Mouse (Mus musculus) spleen, postnatal 36 days (tissue): ENCODE data around the gene Cntnap1.

Source experiments
- DNase-seq, 2 experiments: peaks; one replicate each; pipeline ENCODE4 v3.0.0; 2022; ENCODE audit warnings: low spot score in 2 of 2, mixed read lengths in 1 of 2

Gene Cntnap1

DNA sequence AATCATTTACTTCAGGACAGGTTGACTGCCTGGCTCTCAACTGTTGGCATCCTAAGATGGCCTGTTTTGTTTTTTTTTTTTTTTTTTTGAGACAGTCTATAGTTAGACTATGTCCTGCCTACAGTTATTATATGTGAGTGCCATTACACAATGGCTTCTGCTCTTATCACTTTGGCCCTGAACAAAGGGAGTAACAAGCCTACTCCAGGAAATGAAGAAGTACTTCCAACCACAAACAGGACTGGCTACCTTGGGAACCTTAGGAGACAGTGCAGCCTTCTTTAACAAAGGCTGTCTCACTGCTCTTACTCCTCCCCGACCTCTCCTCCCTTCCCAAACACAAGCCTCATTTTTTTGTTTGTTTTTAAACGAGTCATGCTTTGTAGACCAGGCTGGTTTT lies 50.5 kb downstream of the Cntnap1 start:
- DNase-seq, result no peak

DNA sequence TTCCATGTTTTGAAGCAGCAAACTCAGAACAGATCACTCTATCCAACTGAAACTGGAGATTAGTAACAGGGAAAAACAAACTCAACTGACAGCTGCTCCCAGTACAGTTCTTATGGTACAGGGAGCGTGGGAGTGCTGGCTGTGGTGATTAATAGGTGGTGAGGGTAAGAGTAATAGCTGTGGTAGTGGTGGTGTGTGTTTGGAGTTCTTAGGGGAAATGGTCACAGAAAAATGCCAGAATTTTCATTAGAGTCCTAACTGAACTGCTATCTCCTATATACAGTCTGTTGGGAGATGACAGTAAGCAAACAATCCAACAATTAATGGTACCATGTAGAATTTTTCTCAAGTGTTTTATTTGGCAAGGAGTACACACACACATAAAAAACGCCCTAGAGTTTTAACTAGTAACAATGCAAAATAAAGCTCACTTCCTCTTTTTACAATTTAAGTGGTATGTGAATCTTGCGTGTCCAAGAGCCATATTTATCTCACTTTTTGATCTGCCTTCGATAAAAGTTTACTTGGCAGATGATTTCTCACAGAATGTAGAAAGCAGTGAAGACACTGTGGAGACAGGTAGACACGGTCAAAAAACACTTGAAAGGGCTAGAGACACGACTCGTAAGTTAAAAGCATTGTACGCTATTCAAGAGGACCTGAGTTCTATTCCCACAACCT lies 51.1 kb downstream of the Cntnap1 start:
- DNase-seq, result no peak

DNA sequence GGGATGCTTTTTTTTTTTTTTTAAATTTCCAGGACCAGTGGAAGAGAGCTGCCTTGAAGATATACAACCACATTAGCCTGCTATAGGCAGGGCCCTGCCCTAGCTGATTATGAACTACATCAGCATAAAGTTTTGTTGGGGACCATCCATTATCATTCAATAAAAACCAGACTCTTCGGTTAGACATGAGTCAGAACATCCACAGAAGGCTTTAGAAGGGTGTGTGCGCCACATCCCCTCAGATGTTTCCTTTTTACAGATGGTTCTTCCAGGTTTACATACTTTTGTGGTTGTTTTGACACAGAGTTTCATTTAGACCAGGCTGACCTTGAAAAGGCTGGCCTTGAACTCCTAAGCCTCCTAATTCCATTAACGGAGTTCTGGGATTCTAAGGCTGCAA lies 54.0 kb downstream of the Cntnap1 start:
- no peak for DNase-seq

DNA sequence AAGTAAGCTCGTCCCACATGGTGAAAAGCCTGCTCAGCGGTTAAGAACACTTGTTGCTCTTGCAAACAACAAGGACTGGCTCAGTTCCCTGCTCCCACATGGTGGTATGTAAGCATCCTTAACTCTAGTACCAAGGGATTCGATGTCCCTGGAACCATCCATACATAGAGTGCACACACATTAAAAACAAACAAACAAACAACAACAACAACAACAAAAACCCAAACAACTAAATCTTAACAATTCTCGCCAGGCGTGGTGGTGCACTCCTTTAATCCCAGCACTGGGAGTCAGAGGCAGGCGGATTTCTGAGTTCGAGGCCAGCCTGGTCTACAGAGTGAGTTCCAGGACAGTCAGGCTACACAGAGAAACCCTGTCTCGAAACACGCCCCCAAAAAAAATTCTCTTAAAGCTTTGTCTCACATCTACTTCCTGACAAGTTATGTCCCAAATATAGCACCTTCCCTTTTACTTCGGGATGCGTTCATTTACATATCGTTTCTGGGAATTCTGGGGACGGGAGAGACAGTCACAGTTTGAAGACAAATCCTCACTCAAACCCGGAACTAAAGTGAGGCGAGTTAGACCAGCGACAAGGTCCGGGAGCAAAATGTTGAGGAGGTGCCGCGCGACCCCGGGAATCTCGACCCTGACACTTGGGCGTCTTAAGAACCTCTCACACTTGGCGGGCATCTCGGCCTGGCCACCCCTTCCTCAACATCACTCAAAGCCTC lies 55.2 kb downstream of the Cntnap1 start:
- peak in 1 of 2 experiments; percentile 31 for DNase-seq

DNA sequence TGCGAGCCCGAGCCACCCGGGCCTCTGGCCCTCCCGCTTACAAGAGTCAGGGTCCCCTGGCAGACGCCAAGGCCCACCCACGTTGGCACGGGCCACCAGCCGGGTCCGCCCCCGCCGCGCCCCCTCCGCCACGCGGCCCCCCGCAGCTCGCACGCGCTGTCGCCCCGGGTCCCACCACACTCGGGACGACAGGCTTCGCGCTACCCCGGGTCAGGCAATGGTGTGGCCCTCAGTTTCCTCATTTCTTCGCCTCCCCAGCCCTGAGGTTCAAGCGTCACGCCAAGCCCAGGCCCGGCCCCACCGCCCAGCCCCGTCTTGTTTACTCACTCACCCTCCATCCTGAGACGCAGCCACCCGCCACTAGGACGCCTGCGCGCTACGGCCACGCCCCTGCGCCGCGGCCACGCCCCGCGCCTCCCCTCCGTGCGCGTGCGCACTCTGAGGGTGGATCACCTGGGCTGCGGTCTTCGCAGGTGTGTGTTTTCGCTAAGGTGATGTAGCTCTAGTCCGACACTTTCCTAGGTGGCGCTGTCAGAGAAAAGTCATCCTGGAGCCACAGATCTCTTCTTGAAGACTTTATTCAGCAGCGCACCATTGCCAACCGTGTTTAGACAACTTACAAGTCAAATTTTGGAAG lies 55.9 kb downstream of the Cntnap1 start, which contains the start of gene Ezh1:
TSS of gene Ezh1 (minus strand) at position 399 of the 637 bp plus-strand sequence.
- DNase-seq, result peak; percentile 91 to 94

DNA sequence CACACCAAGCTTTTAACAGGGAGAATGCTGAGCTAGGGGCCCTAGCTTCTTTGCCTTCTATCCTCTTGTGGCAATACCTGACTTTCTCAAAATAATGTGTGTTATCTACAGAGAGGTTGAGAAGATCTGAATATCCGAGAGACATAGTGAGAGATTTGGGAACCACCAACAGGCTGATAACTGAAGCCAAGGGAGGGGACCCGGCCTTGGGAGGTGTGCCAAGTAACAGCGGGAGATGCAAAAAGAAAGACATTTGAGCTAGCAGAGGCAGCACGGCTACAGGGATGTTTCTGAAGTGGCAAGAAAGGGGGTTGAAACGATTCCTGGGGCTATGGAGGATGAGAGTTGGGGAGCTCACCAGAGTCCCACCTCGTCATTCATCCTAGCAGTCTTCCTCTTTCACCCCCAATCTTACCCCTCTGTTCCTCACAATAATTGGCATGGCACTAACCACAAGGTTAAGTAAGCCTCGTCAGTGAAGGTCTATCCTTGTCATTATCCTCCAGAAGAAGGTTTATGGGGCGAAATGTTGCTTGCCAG lies 59.1 kb downstream of the Cntnap1 start:
- no peak for DNase-seq

DNA sequence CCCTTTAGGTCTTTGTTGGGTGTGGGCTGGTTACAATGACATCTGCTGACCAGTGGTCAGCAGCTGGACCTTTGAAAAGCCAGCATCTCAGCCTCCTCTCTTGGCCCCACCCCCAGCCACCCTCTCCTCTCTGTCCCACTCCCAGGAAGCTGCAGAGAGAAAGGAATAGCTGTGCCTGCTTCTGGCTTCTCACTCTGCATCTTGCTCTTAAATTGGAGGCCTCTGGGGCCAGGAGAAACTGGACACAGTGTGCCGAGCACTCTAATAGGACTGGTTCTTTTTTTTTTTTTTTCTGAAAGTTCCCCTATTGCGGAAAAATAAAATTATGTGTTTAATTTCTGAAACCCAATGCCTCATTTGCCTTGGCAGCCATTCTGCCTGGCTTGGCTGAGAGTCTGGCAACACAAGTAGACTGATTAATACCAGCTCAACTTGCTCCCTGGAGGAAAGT lies 59.8 kb downstream of the Cntnap1 start:
- DNase-seq, result no peak

DNA sequence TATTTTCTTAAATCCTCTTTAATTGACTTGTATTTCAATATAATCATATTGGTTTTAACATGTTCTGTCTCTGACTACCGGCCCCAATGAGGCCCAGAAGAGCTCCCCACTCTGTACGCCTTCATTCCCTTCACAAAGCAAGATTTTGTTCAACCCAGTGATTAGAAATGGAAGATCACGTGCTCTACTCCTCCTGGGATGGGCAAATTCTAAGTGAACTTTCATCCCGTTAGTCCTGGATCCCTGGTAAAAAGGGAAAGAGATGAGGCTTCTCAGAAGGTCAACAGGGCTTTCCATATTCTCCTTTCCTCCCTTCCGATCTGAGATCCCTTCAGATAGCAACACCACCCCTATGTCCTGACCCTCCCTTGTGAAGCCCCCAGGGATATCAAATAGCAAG lies 60.2 kb downstream of the Cntnap1 start:
- no peak for DNase-seq

DNA sequence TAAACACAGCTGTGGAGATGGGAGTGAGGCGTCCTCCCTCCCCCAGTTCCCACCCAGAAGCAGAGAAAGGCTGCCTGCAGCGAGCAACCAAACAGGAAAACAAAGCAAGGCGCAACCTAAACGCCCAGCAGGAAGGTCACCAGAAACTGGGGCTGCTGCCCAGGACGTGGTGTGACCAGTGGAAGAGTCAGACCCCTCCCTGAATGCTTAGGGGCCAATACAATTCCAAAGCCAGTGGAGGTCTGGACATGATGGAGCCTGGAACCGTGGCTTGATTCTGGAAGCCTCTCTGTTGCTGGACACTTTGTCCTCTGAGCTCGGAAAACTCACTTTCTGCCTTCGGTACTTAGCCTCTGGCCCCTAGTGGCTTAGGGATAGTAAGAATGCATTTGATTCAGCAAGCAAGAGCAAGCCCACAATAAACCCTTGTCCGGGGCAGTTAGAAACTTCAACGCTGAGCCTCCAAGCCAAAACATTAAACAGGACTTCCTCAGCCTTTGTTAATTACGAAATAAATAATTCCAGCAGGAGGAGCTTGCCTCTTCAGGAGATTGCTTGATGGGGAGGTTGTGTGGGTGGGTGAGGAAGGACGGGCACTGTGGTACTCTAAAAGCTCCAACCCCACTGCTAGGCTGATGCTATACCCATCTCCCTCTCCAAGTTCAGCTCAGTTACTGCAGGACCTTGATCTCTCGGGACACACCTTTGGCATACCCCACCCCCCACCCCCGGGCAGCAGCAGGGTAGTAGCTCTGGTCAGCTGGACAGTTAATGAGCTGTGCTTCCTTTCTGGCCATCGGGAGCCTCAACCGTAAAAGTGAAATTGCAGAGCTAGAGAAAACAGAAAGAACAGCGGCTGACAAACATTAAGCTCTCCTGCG lies 60.9 kb downstream of the Cntnap1 start:
- DNase-seq, result no peak

DNA sequence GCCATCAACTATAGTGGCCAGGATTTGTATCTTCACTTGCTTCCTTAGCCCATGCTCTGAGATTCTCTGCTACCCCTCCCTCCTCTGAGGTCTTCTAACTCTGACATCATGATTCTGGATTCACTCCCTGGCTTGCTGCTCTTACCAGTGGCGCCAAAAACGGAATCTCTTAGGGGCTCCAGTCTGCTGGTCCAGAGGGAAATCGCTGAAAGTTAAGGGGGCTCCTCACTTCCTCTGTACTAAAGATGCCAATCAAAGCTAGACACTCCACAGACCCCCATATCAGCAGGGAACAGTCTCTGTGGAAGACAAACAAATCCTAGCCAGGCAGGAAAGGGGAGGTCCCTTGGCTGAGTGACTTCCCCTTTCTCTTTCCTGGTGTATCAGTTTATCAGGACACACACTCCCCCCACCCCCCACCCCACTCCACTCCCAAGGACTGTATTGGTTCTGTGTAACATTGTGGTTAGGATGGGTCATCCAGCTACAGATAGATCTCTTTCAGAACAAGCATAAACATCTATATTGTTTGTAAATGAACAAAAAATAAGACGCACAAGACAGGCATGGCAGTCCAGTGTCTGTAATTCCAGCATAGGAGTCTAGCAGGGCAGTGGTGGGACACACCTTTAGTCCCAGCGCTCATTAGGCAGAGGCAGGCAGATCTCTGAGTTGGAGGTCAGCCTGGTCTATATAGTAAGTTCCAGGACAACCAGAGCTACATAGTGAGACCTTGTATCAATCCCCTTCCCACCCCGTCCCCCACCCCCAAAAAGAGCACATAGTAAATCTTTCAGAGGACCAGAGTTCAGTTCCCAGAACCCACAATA lies 61.9 kb downstream of the Cntnap1 start:
- no peak for DNase-seq

DNA sequence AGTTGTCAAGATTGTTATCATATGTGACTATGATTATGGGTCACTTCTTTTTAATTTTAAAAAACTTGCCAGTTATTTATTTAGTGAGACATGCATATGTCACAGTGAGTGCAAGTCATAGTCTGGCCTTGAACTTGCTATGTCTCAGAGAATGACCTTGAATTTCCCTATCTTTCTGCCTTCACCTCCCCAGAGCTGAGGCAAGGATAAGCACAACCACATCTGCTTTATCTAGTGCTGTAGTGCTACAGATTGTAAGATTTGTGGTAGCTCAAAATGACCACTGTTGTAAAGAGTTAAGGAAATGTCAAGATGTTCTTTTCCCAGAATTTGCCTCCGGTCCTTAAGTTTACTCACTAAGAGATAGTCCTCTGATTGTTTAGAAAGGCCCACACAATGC lies 62.9 kb downstream of the Cntnap1 start:
- DNase-seq, result no peak

DNA sequence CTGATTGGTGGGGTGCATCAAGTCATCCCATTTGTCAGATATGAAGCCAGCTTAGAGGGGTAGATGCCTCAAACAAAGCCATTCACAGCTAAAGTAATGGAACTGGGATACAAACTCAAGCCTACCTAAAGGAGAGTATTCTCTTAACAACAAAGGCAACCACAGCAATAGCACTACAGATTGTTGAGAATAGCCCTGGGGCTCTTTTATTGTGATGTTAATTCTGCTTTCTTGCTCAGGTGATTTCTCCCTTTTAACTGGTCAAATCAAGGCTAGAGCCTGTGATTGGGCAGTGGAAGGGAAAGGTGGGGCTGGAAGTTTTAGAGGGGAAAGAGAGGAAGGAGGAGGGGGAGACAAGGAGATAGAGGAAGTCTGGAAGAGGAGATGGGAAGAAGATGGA lies 63.8 kb downstream of the Cntnap1 start:
- no peak for DNase-seq

DNA sequence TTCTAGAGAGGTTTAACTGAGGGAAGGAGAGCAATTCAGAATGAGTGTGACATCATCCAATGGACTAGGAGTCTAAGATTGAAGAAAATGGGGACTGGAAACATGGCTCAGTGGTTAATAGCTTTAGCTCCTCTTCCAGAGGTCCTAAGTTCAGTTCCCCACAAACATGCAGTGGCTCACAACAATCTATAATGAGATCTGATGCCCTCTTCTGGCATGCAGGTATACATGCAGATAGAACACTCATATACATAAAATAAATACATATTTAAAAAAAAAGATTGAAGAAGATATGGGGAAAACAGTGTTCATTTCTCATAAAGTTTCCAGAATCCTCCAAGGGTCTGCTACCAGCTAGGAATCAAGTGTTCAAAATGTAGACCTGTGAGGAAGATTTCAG lies 65.1 kb downstream of the Cntnap1 start:
- DNase-seq, result no peak

DNA sequence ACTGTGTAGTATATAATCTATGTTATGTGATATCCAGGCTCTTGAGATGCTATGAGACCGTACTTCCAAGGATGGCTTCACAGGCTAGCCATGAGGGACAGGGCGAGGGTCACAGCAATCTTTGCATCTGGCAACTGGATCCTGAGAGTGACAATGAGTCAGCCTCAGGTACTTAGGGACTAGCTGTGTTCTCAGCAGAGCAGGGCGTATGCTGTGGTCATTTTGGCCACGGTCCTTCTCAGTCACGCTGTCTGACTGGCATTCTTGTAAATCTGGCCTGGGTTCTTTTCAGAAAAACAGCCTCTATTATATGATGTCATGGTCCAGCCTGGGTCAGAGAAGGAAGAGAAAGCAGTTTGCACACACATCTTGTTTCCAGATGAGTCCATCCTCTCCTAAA lies 66.5 kb downstream of the Cntnap1 start:
- no peak for DNase-seq

DNA sequence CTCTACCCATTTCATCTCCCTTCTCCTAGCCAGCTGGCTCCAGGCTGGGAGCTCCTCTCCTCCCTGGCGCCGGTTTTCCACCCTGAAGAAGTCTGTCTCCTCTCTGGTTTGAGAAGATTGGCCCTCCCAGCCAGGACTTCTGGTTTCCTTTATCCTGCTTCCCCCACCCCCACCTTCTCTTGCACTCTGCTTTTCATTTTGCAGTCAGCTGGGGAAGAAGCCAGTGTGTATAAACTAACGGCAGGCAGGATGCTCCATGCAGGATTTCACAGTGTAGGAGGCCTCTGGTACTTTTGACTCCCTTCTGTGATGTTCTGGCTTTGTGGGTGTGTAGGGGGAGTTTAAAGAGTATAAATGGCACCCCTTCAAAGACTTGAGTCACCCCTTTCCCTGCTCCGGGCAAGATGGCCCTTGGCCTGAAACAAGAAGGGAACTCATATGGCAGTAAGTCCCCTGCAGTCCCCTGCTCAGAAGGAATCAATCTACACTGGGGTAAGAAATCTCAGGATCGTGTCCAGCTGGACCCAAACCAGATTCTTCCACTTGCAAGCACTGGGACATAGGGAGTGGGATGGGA lies 67.8 kb downstream of the Cntnap1 start:
- no peak for DNase-seq
